27 mouse cellular contexts compared by ENCODE assay signal in the genomic region with DNA sequence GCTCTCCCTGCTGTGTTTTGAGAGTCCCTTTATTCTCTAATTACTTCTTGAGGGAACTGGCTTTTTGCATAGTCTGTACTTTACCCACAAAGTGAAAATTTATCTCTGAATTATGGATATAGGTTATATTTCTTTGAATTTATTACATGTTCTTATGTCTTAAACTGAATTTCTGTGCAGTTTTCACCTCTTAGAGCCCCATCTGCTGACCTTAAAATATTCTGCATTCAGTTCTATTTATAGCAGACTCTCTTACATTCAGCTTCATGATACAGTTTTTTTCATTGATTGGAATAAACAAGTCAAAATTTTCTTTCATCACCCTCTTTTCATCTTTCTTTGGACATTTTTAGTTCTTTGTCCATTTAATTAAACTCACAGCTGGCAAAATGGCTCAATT.
"Had no signal": no experiment of that assay in that cellular context is flagged by ENCODE, and none has a peak within 500 bp of the region (broad histone marks: within the 10 kb centered on the region; RNA-seq: fewer than 3 reads in every experiment).

No protein-coding gene starts in this region.

- H3K36me3 ChIP-seq: heart, embryonic 13.5 days; heart, embryonic 15.5 days; hindbrain, embryonic 13.5 days; hindbrain, embryonic 15.5 days; kidney, embryonic 15.5 days; limb, embryonic 13.5 days; limb, embryonic 15.5 days; liver, embryonic 12.5 days had no signal

- H3K9me3 ChIP-seq: heart, embryonic 13.5 days; heart, embryonic 15.5 days; hindbrain, embryonic 13.5 days; hindbrain, embryonic 15.5 days; kidney, embryonic 15.5 days; limb, embryonic 13.5 days; limb, embryonic 15.5 days; liver, embryonic 12.5 days had no signal

- H3K4me1 ChIP-seq: heart, embryonic 13.5 days; heart, embryonic 15.5 days; hindbrain, embryonic 13.5 days; hindbrain, embryonic 15.5 days; kidney, embryonic 15.5 days; limb, embryonic 13.5 days; limb, embryonic 15.5 days; liver, embryonic 12.5 days had no signal

- DNase-seq: gastrocnemius, postnatal 14 days; gastrocnemius, postnatal 36 days; heart, adult 11 months; heart, adult 2 months; heart, postnatal 14 days; heart, postnatal 36 days; kidney, adult 11 months; kidney, adult 2 months; kidney, adult 9 months; kidney, postnatal 14 days; kidney, postnatal 36 days; layer of hippocampus, adult 9-11 months; layer of hippocampus, postnatal 36 days; left cerebral cortex, postnatal 4 days had no signal

- H3K4me3 ChIP-seq: heart, adult 2 months; heart, embryonic 13.5 days; heart, embryonic 15.5 days; hindbrain, embryonic 13.5 days; hindbrain, embryonic 15.5 days; kidney, embryonic 15.5 days; limb, embryonic 13.5 days; limb, embryonic 15.5 days; liver, embryonic 12.5 days had no signal

- H3K27ac ChIP-seq: heart, adult 2 months; heart, embryonic 13.5 days; heart, embryonic 15.5 days; hindbrain, embryonic 13.5 days; hindbrain, embryonic 15.5 days; hindbrain, postnatal 0 days; kidney, embryonic 15.5 days; kidney, postnatal 0 days; limb, embryonic 13.5 days; limb, embryonic 15.5 days; liver, embryonic 12.5 days; liver, embryonic 14.5 days had no signal

- H3K27me3 ChIP-seq: heart, embryonic 13.5 days; heart, embryonic 15.5 days; hindbrain, embryonic 13.5 days; hindbrain, embryonic 15.5 days; kidney, embryonic 15.5 days; limb, embryonic 13.5 days; limb, embryonic 15.5 days; liver, embryonic 12.5 days had no signal

- H3K4me2 ChIP-seq: heart, embryonic 11.5 days; heart, embryonic 13.5 days; heart, embryonic 15.5 days; hindbrain, embryonic 13.5 days; hindbrain, embryonic 15.5 days; kidney, embryonic 15.5 days; limb, embryonic 13.5 days; limb, embryonic 15.5 days; liver, embryonic 12.5 days had no signal

- ATAC-seq: hindbrain, postnatal 0 days; intestine, embryonic 16.5 days; liver, embryonic 12.5 days had no signal

- H3K9ac ChIP-seq: heart, embryonic 13.5 days; heart, embryonic 15.5 days; hindbrain, embryonic 13.5 days; hindbrain, embryonic 15.5 days; kidney, embryonic 15.5 days; limb, embryonic 13.5 days; limb, embryonic 15.5 days; liver, embryonic 12.5 days; liver, embryonic 14.5 days had no signal
